Mouse (Mus musculus): ENCODE data around the gene 1700057G04Rik.

GRCm38 (mm10) chr9:92269829-92270404 lies 39.3 kb upstream of the 1700057G04Rik start:
- TF ChIP-seq CTCF (IDR thresholded peaks at IDR 0.05; ENCODE audit: low read depth) (no peak), EP300 (IDR thresholded peaks at IDR 0.05; ENCODE audit: low read depth) (no peak)
